Mouse (Mus musculus) liver, postnatal 0 days (tissue): ENCODE data around the gene Rnf103.

Source experiments
- CTCF ChIP-seq: sonication (generic); IDR thresholded peaks from 2 replicates; pipeline ENCODE4 v1.5.1; 2016; ENCODE audit warnings: antibody characterized with exemption, low read depth
- EP300 ChIP-seq: IDR thresholded peaks from 2 replicates; pipeline ENCODE4 v1.6.1; 2016; ENCODE audit warnings: antibody characterized with exemption, low read depth, mild to moderate bottlenecking

DNA sequence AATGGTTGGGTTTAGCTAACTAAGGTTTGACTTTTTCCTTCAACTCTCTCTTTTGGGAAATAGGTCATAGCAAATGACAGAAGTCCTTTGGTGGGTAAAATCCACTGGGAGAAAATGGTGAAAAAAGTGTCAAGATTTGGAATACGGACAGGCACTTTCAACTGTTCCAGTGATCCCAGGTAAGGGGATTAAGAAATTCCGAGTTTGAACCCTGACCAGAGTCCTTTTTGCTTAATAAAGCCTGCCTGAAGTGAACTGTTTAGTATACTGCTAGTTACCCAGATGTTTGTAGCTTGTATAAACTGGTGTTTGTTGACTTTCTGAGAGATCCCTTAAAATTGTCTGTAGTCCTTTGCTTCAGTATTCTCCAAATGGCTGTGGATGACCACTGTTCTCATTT lies 12.0 kb downstream of the Rnf103 start:
- no peak for TF ChIP-seq EP300
- TF ChIP-seq CTCF = no peak
